Mouse (Mus musculus) liver, postnatal 0 days (tissue): ENCODE results near the gene Irs2.

Experiments used
- CTCF ChIP-seq: sonication (generic); IDR thresholded peaks from 2 replicates; pipeline ENCODE4 v1.5.1; 2016; ENCODE audit warnings: antibody characterized with exemption, low read depth
- EP300 ChIP-seq: IDR thresholded peaks from 2 replicates; pipeline ENCODE4 v1.6.1; 2016; ENCODE audit warnings: antibody characterized with exemption, low read depth, mild to moderate bottlenecking

DNA sequence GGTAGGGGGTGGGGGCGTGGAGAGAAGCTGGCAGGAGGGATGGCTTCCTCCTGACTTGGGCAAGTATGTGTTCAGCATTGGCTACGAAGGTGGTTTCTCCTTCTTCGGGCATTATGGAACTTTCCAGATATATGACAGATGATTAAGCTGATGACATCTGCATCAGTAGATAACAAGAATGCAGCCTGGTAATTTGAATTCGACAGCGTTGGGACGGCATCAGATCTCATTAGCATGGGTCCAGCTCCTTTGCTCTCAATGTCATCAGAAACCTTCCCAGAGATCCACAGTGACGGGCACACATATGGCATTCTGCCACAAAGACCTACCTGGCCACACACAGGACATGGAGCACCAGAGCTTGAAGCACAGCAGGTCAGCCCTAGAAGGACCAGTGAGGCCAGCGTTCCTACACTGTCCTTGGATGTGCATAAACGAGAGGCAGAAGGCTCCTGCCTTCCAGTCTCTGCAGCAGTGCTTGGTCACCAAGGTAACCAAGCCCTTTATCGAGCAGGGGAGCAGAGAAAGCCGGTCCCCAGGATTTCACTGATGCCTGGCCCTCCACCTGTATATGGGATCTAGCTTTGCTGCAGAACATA is 29.0 kb downstream of the Irs2 start:
- TF ChIP-seq CTCF (no peak), EP300 (no peak)
